Mouse (Mus musculus) midbrain, postnatal 0 days (tissue): ENCODE measurements around the gene Dmrtc1b. TPM values are rescaled to one million over a fixed set of nuclear protein-coding genes. Genes with fewer than 3 reads are reported as not detected.

Experiments
- polyA plus RNA-seq: library from polyadenylated mRNA; unstranded; fragments of >200 nt; fragmentation: Nextera tagmentation; extraction: Ambion mirVana; gene quantifications from 2 replicates; pipeline ENCODE4 v1.2.1, GENCODE M21; 2015
- total RNA-seq: library from RNA; depleted of rRNA; stranded (reverse); fragments of >200 nt; gene quantifications from 2 replicates; pipeline ENCODE4 v1.2.3, GENCODE M21; 2014; rRNA removed

Gene Dmrtc1b
- total and polyA plus RNA-seq, 2 experiments from 2014 or later = not detected

Other genes starting within 250 kb of the Dmrtc1b start
- gene Hdac8, start 202.5 kb upstream of the Dmrtc1b start, total RNA-seq = 8.7 and 15.5 TPM in 2 replicates
- gene Hdac8, start 202.5 kb upstream of the Dmrtc1b start, polyA plus RNA-seq = 9.1 and 9.2 TPM in 2 replicates
- 8.7 and 15.8 TPM in 2 replicates for gene Phka1, start 63.6 kb upstream of the Dmrtc1b start, total RNA-seq
- 6.6 and 6.8 TPM in 2 replicates for gene Phka1, start 63.6 kb upstream of the Dmrtc1b start, polyA plus RNA-seq
- not detected in 2 replicates for gene Gm3880, start 20.9 kb upstream of the Dmrtc1b start, total RNA-seq
- gene Gm3880, start 20.9 kb upstream of the Dmrtc1b start, polyA plus RNA-seq = not detected in 2 replicates
- not detected in 2 replicates for gene Gm9112, start 230 bp upstream of the Dmrtc1b start, total RNA-seq
- not detected in 2 replicates for gene Gm9112, start 230 bp upstream of the Dmrtc1b start, polyA plus RNA-seq
- gene Dmrtc1c1, start 95.1 kb downstream of the Dmrtc1b start, total RNA-seq = not detected in 2 replicates
- not detected in 2 replicates for gene Dmrtc1c1, start 95.1 kb downstream of the Dmrtc1b start, polyA plus RNA-seq
- gene Dmrtc1c2, start 146.8 kb downstream of the Dmrtc1b start, total RNA-seq = not detected in 2 replicates
- gene Dmrtc1c2, start 146.8 kb downstream of the Dmrtc1b start, polyA plus RNA-seq = not detected in 2 replicates
- gene 1700031F05Rik, start 160.1 kb downstream of the Dmrtc1b start, total RNA-seq = not detected in 2 replicates
- not detected in 2 replicates for gene 1700031F05Rik, start 160.1 kb downstream of the Dmrtc1b start, polyA plus RNA-seq
- gene Dmrtc1a, start 200.8 kb downstream of the Dmrtc1b start, total RNA-seq = 0.88 and 2.4 TPM in 2 replicates
- gene Dmrtc1a, start 200.8 kb downstream of the Dmrtc1b start, polyA plus RNA-seq = 4.7 and 6.0 TPM in 2 replicates
- not detected in 2 replicates for gene 1700011M02Rik, start 201.0 kb downstream of the Dmrtc1b start, total RNA-seq
- gene 1700011M02Rik, start 201.0 kb downstream of the Dmrtc1b start, polyA plus RNA-seq = not detected in 2 replicates
- gene 1700018G05Rik, start 220.5 kb downstream of the Dmrtc1b start, total RNA-seq = not detected in 2 replicates
- gene 1700018G05Rik, start 220.5 kb downstream of the Dmrtc1b start, polyA plus RNA-seq = not detected in 2 replicates